Mouse (Mus musculus): Measurements from ENCODE around the gene Msh6. TPM values are rescaled to one million over a fixed set of nuclear protein-coding genes. Genes with fewer than 3 reads are reported as not detected.
A peak's percentile ranks its signal among the peaks of the same experiment; 100 is the strongest.

The Msh6 gene
- total and polyA plus RNA-seq, 3 experiments, result 76.5 to 79.3 (median 79.0) TPM

GRCm38 (mm10) chr17:87987507-87987906 is 12.6 kb downstream of the Msh6 start:
- no peak overlapping the region for H3K4me3 ChIP-seq (replicated peaks in 1 of 3; ENCODE audit: low read depth in 2 of 3, low read length in 2 of 3, poor library complexity in 1 of 3)
- dilution Hi-C loops (cut with MboI; ENCODE audit: extremely low pct_ligation_motif_present, extremely low pct_unique_long_range_greater_than_20kb, low sequenced_read_pairs), result no loop called here

GRCm38 (mm10) chr17:87992154-87992553 is 17.3 kb downstream of the Msh6 start:
- TF ChIP-seq ZMIZ1 (IDR thresholded peaks at IDR 0.05; ENCODE audit: low read depth, low read length) (peak; percentile 59; the same call in 1 of the 2 replicates), RAD21 (IDR thresholded peaks at IDR 0.05; ENCODE audit: low read depth, low read length) (no peak), POLR2AphosphoS2 (IDR thresholded peaks at IDR 0.05; ENCODE audit: low read depth, low read length) (peak; percentile 22; the same call in 1 of the 2 replicates), ZKSCAN1 (IDR thresholded peaks at IDR 0.05; ENCODE audit: borderline replicate concordance, low read depth, low read length) (no peak), POLR2A (IDR thresholded peaks at IDR 0.05; ENCODE audit: low read depth, low read length) (0 out of 2 replicates have a peak, but pooled peaks have one; percentile 1), MXI1 (IDR thresholded peaks at IDR 0.05; ENCODE audit: low read depth, low read length) (no peak), HCFC1 (IDR thresholded peaks at IDR 0.05; ENCODE audit: low read depth, low read length) (no peak), NRF1 (IDR thresholded peaks at IDR 0.05; ENCODE audit: low read depth, low read length) (no peak)
- DNase-seq (ENCODE audit: extremely low read depth), result no peak
- dilution Hi-C loops (cut with MboI; ENCODE audit: extremely low pct_ligation_motif_present, extremely low pct_unique_long_range_greater_than_20kb, low sequenced_read_pairs), result no loop called here
- in situ Hi-C loops (cut with MboI; ENCODE audit: low pct_ligation_motif_present, low pct_unique_long_range_greater_than_20kb, low sequenced_read_pairs), result no loop called here
- Histone ChIP-seq H3K36me3 (replicated peaks in 1 of 2; ENCODE audit: control insufficient read depth in 1 of 2, insufficient read depth in 1 of 2, low read length in 1 of 2) (peaks cover 70 to 98% of the 10 kb centered on the region in 2 experiments), H3K4me2 (ENCODE audit: insufficient read depth, low read depth, poor library complexity, severe bottlenecking) (no peak overlapping the region), H3K9me3 (replicated peaks; ENCODE audit: low read length) (no peaks in the 10 kb centered on the region), H3K27ac (ENCODE audit: insufficient read depth, low read depth) (no peak overlapping the region), H3K27me3 (replicated peaks) (no peaks in the 10 kb centered on the region), H3K9ac (ENCODE audit: insufficient read depth, low read depth) (no peak overlapping the region), H3K79me2 (replicated peaks; ENCODE audit: control insufficient read depth, extremely low read depth, insufficient read depth, poor library complexity, severe bottlenecking) (peaks cover 36% of the 10 kb centered on the region), H3K4me1 (ENCODE audit: control insufficient read depth in 1 of 2, insufficient read depth in 2 of 2) (peaks cover 0 to 26% of the 10 kb centered on the region in 2 experiments; a peak in 2 of 4 replicates), H3K4me3 (replicated peaks in 1 of 3; ENCODE audit: low read depth in 2 of 3, low read length in 2 of 3, poor library complexity in 1 of 3) (no peak overlapping the region)

More at GRCm38 (mm10) chr17:87987507-87987906, 12.6 kb downstream of the Msh6 start:
- Histone ChIP-seq H3K4me1 (ENCODE audit: control insufficient read depth in 1 of 2, insufficient read depth in 2 of 2) (peaks cover 0 to 41% of the 10 kb centered on the region in 2 experiments; a peak in 2 of 4 replicates), H3K4me2 (ENCODE audit: insufficient read depth, low read depth, poor library complexity, severe bottlenecking) (no peak overlapping the region), H3K79me2 (replicated peaks; ENCODE audit: control insufficient read depth, extremely low read depth, insufficient read depth, poor library complexity, severe bottlenecking) (peaks cover 64% of the 10 kb centered on the region), H3K36me3 (replicated peaks in 1 of 2; ENCODE audit: control insufficient read depth in 1 of 2, insufficient read depth in 1 of 2, low read length in 1 of 2) (peaks cover 77 to 100% of the 10 kb centered on the region in 2 experiments), H3K27ac (ENCODE audit: insufficient read depth, low read depth) (no peak overlapping the region), H3K9ac (ENCODE audit: insufficient read depth, low read depth) (no peak overlapping the region), H3K27me3 (replicated peaks) (no peaks in the 10 kb centered on the region), H3K9me3 (replicated peaks; ENCODE audit: low read length) (no peaks in the 10 kb centered on the region)
- no peak for TF ChIP-seq MAZ (IDR thresholded peaks at IDR 0.05; ENCODE audit: low read depth, low read length)
- TF ChIP-seq ZMIZ1 (IDR thresholded peaks at IDR 0.05; ENCODE audit: low read depth, low read length), result no peak
- no peak for TF ChIP-seq GABPA (IDR thresholded peaks at IDR 0.05; ENCODE audit: insufficient replicate concordance, low read depth, low read length)
- TF ChIP-seq ZNF384 (IDR thresholded peaks at IDR 0.05; ENCODE audit: low read depth, low read length), result no peak
- peak; percentile 37; the same call in 1 of the 2 replicates for TF ChIP-seq POLR2A (IDR thresholded peaks at IDR 0.05; ENCODE audit: low read depth, low read length)
- TF ChIP-seq POLR2AphosphoS2 (IDR thresholded peaks at IDR 0.05; ENCODE audit: low read depth, low read length), result no peak
- DNase-seq (ENCODE audit: extremely low read depth), result no peak
- in situ Hi-C loops (cut with MboI; ENCODE audit: low pct_ligation_motif_present, low pct_unique_long_range_greater_than_20kb, low sequenced_read_pairs), result no loop called here

- in situ Hi-C loops (cut with MboI; ENCODE audit: low pct_ligation_motif_present, low pct_unique_long_range_greater_than_20kb, low sequenced_read_pairs), result no loop called here
- H3K79me2 ChIP-seq (replicated peaks; ENCODE audit: control insufficient read depth, extremely low read depth, insufficient read depth, poor library complexity, severe bottlenecking), result peaks cover 25% of the 10 kb centered on the region
- no peak for TF ChIP-seq MAFK (IDR thresholded peaks at IDR 0.05; ENCODE audit: insufficient replicate concordance, low read length)
- TF ChIP-seq USF2 (conservative IDR thresholded peaks at IDR 0.05; ENCODE audit: low read depth, low read length), result no peak
- TF ChIP-seq UBTF (IDR thresholded peaks at IDR 0.05; ENCODE audit: low read depth, low read length), result no peak
- no peak for TF ChIP-seq USF1 (IDR thresholded peaks at IDR 0.05; ENCODE audit: low read depth, low read length)
- TF ChIP-seq NELFE (IDR thresholded peaks at IDR 0.05; ENCODE audit: low read depth, low read length), result no peak
- H3K4me1 ChIP-seq (ENCODE audit: control insufficient read depth in 1 of 2, insufficient read depth in 2 of 2), result peaks cover 0 to 14% of the 10 kb centered on the region in 2 experiments; a peak in 2 of 4 replicates
- no peak overlapping the region for H3K4me2 ChIP-seq (ENCODE audit: insufficient read depth, low read depth, poor library complexity, severe bottlenecking)
- H3K36me3 ChIP-seq (replicated peaks in 1 of 2; ENCODE audit: control insufficient read depth in 1 of 2, insufficient read depth in 1 of 2, low read length in 1 of 2), result peaks cover 69 to 98% of the 10 kb centered on the region in 2 experiments
- dilution Hi-C loops (cut with MboI; ENCODE audit: extremely low pct_ligation_motif_present, extremely low pct_unique_long_range_greater_than_20kb, low sequenced_read_pairs), result no loop called here
- no peaks in the 10 kb centered on the region for H3K27me3 ChIP-seq (replicated peaks)
- no peak overlapping the region for H3K9ac ChIP-seq (ENCODE audit: insufficient read depth, low read depth)
- no peaks in the 10 kb centered on the region for H3K9me3 ChIP-seq (replicated peaks; ENCODE audit: low read length)
- no peak overlapping the region for H3K4me3 ChIP-seq (replicated peaks in 1 of 3; ENCODE audit: low read depth in 2 of 3, low read length in 2 of 3, poor library complexity in 1 of 3)
- DNase-seq (ENCODE audit: extremely low read depth), result no peak
- no peak overlapping the region for H3K27ac ChIP-seq (ENCODE audit: insufficient read depth, low read depth)
Measured at GRCm38 (mm10) chr17:87993338-87993737, 18.5 kb downstream of the Msh6 start.

All from CH12.LX (cell line).